Mouse (Mus musculus): Measurements from ENCODE around the gene Spsb4. TPM values are rescaled to one million over a fixed set of nuclear protein-coding genes. Genes with fewer than 3 reads are reported as not detected.

The Spsb4 gene
- polyA plus RNA-seq, 1 experiment from 2014 or later: 23.4 TPM

GRCm38 (mm10) chr9:96934816-96935215 lies 83.8 kb downstream of the Spsb4 start:
- H3K9ac ChIP-seq (ENCODE audit: low read depth, low read length): no peak overlapping the region
- no peaks in the 10 kb centered on the region for H3K27me3 ChIP-seq (replicated peaks; ENCODE audit: control insufficient read depth, insufficient read depth, low read length)
- H3K9me3 ChIP-seq (ENCODE audit: control insufficient read depth): no peaks in the 10 kb centered on the region
- no peaks in the 10 kb centered on the region for H3K4me1 ChIP-seq (replicated peaks; ENCODE audit: control insufficient read depth, insufficient read depth, low read length)
- WGBS: 77% methylated on average over 3 of the region's 3 CpGs
- ATAC-seq: no peak
- no peak overlapping the region for H3K27ac ChIP-seq (ENCODE audit: low read depth, low read length)
- no peaks in the 10 kb centered on the region for H3K36me3 ChIP-seq (ENCODE audit: control insufficient read depth, insufficient read depth)
- H3K4me2 ChIP-seq (replicated peaks; ENCODE audit: low read depth): no peak overlapping the region
- TF ChIP-seq CTCF (IDR thresholded peaks at IDR 0.05; ENCODE audit: low read depth): no peak
- no peak overlapping the region for H3K4me3 ChIP-seq (ENCODE audit: low read depth, low read length)

GRCm38 (mm10) chr9:96932751-96933150 lies 85.9 kb downstream of the Spsb4 start:
- no peak for TF ChIP-seq CTCF (IDR thresholded peaks at IDR 0.05; ENCODE audit: low read depth)
- ATAC-seq: no peak
- H3K27ac ChIP-seq (ENCODE audit: low read depth, low read length): no peak overlapping the region
- H3K9ac ChIP-seq (ENCODE audit: low read depth, low read length): no peak overlapping the region
- WGBS: 84% methylated on average over 8 of the region's 8 CpGs
- H3K36me3 ChIP-seq (ENCODE audit: control insufficient read depth, insufficient read depth): no peaks in the 10 kb centered on the region
- no peaks in the 10 kb centered on the region for H3K27me3 ChIP-seq (replicated peaks; ENCODE audit: control insufficient read depth, insufficient read depth, low read length)
- no peaks in the 10 kb centered on the region for H3K4me1 ChIP-seq (replicated peaks; ENCODE audit: control insufficient read depth, insufficient read depth, low read length)
- no peak overlapping the region for H3K4me2 ChIP-seq (replicated peaks; ENCODE audit: low read depth)
- H3K9me3 ChIP-seq (ENCODE audit: control insufficient read depth): no peaks in the 10 kb centered on the region
- H3K4me3 ChIP-seq (ENCODE audit: low read depth, low read length): no peak overlapping the region

GRCm38 (mm10) chr9:96923577-96924316 lies 94.9 kb downstream of the Spsb4 start:
- H3K9me3 ChIP-seq (ENCODE audit: control insufficient read depth): 0 out of 2 replicates have a peak, but pooled peaks cover 4% of the 10 kb centered on the region
- H3K4me2 ChIP-seq (replicated peaks; ENCODE audit: low read depth): no peak overlapping the region
- no peak overlapping the region for H3K9ac ChIP-seq (ENCODE audit: low read depth, low read length)
- 60% methylated on average over 17 of the region's 17 CpGs for WGBS
- no peaks in the 10 kb centered on the region for H3K36me3 ChIP-seq (ENCODE audit: control insufficient read depth, insufficient read depth)
- no peaks in the 10 kb centered on the region for H3K4me1 ChIP-seq (replicated peaks; ENCODE audit: control insufficient read depth, insufficient read depth, low read length)
- TF ChIP-seq CTCF (IDR thresholded peaks at IDR 0.05; ENCODE audit: low read depth): no peak
- no peak for ATAC-seq
- H3K27ac ChIP-seq (ENCODE audit: low read depth, low read length): no peak overlapping the region
- H3K4me3 ChIP-seq (ENCODE audit: low read depth, low read length): no peak overlapping the region
- H3K27me3 ChIP-seq (replicated peaks; ENCODE audit: control insufficient read depth, insufficient read depth, low read length): no peaks in the 10 kb centered on the region

GRCm38 (mm10) chr9:96923119-96923518 lies 95.5 kb downstream of the Spsb4 start:
- H3K27me3 ChIP-seq (replicated peaks; ENCODE audit: control insufficient read depth, insufficient read depth, low read length): no peaks in the 10 kb centered on the region
- H3K27ac ChIP-seq (ENCODE audit: low read depth, low read length): no peak overlapping the region
- TF ChIP-seq CTCF (IDR thresholded peaks at IDR 0.05; ENCODE audit: low read depth): no peak
- H3K4me3 ChIP-seq (ENCODE audit: low read depth, low read length): no peak overlapping the region
- ATAC-seq: no peak
- WGBS: 77% methylated on average over 6 of the region's 6 CpGs
- 0 out of 2 replicates have a peak, but pooled peaks cover 4% of the 10 kb centered on the region for H3K9me3 ChIP-seq (ENCODE audit: control insufficient read depth)
- no peaks in the 10 kb centered on the region for H3K4me1 ChIP-seq (replicated peaks; ENCODE audit: control insufficient read depth, insufficient read depth, low read length)
- no peak overlapping the region for H3K4me2 ChIP-seq (replicated peaks; ENCODE audit: low read depth)
- no peak overlapping the region for H3K9ac ChIP-seq (ENCODE audit: low read depth, low read length)
- H3K36me3 ChIP-seq (ENCODE audit: control insufficient read depth, insufficient read depth): no peaks in the 10 kb centered on the region

GRCm38 (mm10) chr9:96916620-96917538 lies 101.8 kb downstream of the Spsb4 start:
- no peak overlapping the region for H3K9ac ChIP-seq (ENCODE audit: low read depth, low read length)
- H3K4me3 ChIP-seq (ENCODE audit: low read depth, low read length): no peak overlapping the region
- H3K9me3 ChIP-seq (ENCODE audit: control insufficient read depth): 0 out of 2 replicates have a peak, but pooled peaks cover 4% of the 10 kb centered on the region
- WGBS: 38% methylated on average over 27 of the region's 27 CpGs
- H3K27me3 ChIP-seq (replicated peaks; ENCODE audit: control insufficient read depth, insufficient read depth, low read length): no peaks in the 10 kb centered on the region
- no peaks in the 10 kb centered on the region for H3K36me3 ChIP-seq (ENCODE audit: control insufficient read depth, insufficient read depth)
- H3K4me1 ChIP-seq (replicated peaks; ENCODE audit: control insufficient read depth, insufficient read depth, low read length): no peaks in the 10 kb centered on the region
- TF ChIP-seq CTCF (IDR thresholded peaks at IDR 0.05; ENCODE audit: low read depth): peak; percentile 100
- H3K27ac ChIP-seq (ENCODE audit: low read depth, low read length): no peak overlapping the region
- no peak overlapping the region for H3K4me2 ChIP-seq (replicated peaks; ENCODE audit: low read depth)
- peak; percentile 77 for ATAC-seq

GRCm38 (mm10) chr9:96916076-96916475 lies 102.6 kb downstream of the Spsb4 start:
- Histone ChIP-seq H3K9me3 (ENCODE audit: control insufficient read depth) (0 out of 2 replicates have a peak, but pooled peaks cover 4% of the 10 kb centered on the region), H3K4me2 (replicated peaks; ENCODE audit: low read depth) (no peak overlapping the region), H3K27ac (ENCODE audit: low read depth, low read length) (no peak overlapping the region), H3K4me3 (ENCODE audit: low read depth, low read length) (no peak overlapping the region), H3K4me1 (replicated peaks; ENCODE audit: control insufficient read depth, insufficient read depth, low read length) (no peaks in the 10 kb centered on the region), H3K27me3 (replicated peaks; ENCODE audit: control insufficient read depth, insufficient read depth, low read length) (no peaks in the 10 kb centered on the region), H3K9ac (ENCODE audit: low read depth, low read length) (no peak overlapping the region), H3K36me3 (ENCODE audit: control insufficient read depth, insufficient read depth) (no peaks in the 10 kb centered on the region)
- ATAC-seq: 0 out of 2 replicates have a peak, but pooled peaks have one; percentile 32
- WGBS: 36% methylated on average over 7 of the region's 7 CpGs
- TF ChIP-seq CTCF (IDR thresholded peaks at IDR 0.05; ENCODE audit: low read depth): no peak

Measured in intestine, postnatal 0 days (tissue).